Mouse (Mus musculus) olfactory bulb, adult 2 months (tissue): ENCODE data around the gene Zmat5. TPM values are rescaled to one million over a fixed set of nuclear protein-coding genes. Genes with fewer than 3 reads are reported as not detected.

Experiments
- H3K27ac ChIP-seq: fragments of 200-500 bp; 2 replicates; pipeline ENCODE4 v1.5.1; 2012; ENCODE audit warnings: low read depth, low read length; ENCODE audit not compliant: insufficient read depth
- H3K4me1 ChIP-seq: fragments of 200-500 bp; 2 replicates; pipeline ENCODE4 v1.6.1; 2012; ENCODE audit warnings: low read length; ENCODE audit not compliant: control insufficient read depth, insufficient read depth
- H3K4me3 ChIP-seq: fragments of 200-500 bp; 2 replicates; pipeline ENCODE4 v1.5.1; 2012; ENCODE audit warnings: mild to moderate bottlenecking, low read depth, low read length, moderate library complexity; ENCODE audit not compliant: insufficient read depth
- CTCF ChIP-seq: fragments of 200-500 bp; IDR thresholded peaks from 2 replicates; pipeline ENCODE4 v1.5.1; 2012; ENCODE audit warnings: low read depth, mild to moderate bottlenecking, low read length, moderate library complexity; ENCODE audit not compliant: insufficient read depth
- POLR2A ChIP-seq: fragments of 200-500 bp; IDR thresholded peaks from 2 replicates; pipeline ENCODE4 v1.6.1; 2012; ENCODE audit warnings: mild to moderate bottlenecking, low read depth, low read length, moderate library complexity; ENCODE audit not compliant: insufficient read depth
- WGBS: fragments of 180-500 bp; shearing (Covaris S2); methylation state at CpG from one replicate; pipeline ENCODE4 v1.1.7; 2018; 5-methylcytosine and 5-hydroxymethylcytosine counted together
- polyA plus RNA-seq: library from polyadenylated mRNA; stranded (reverse); fragments of >200 nt; gene quantifications from 2 replicates; pipeline ENCODE4 v1.2.4, GENCODE M21; 2012; ENCODE audit warnings: low replicate concordance; ENCODE audit not compliant: missing spikeins, insufficient read depth, insufficient read length

Gene Zmat5
- polyA plus RNA-seq, 1 experiment: not detected

DNA sequence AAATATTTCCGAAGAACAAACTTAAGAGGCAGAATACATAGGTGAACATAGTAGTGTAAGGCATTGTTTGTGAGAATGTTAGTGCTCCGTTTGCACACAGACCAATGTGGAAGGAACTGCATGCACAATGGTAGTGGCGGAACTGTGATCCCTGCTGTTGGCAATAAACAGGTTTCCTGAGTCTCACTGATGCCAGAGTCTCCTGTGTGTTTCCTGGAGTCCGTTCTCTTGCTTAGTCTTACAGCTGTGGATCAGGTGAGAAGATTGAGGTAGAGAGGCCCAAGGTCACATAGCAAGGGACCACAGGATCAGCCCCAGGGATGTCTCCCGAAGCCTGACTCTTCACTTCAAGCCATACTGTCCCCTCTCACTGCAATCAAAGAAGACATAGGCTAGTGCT is 19.0 kb upstream of the Zmat5 start:
- WGBS: 88% methylated on average over 5 of the region's 5 CpGs
- Histone ChIP-seq H3K4me1 (no peaks in the 10 kb centered on the region), H3K27ac (no peak overlapping the region), H3K4me3 (no peak overlapping the region)
- TF ChIP-seq POLR2A: no peak
- no peak for TF ChIP-seq CTCF

DNA sequence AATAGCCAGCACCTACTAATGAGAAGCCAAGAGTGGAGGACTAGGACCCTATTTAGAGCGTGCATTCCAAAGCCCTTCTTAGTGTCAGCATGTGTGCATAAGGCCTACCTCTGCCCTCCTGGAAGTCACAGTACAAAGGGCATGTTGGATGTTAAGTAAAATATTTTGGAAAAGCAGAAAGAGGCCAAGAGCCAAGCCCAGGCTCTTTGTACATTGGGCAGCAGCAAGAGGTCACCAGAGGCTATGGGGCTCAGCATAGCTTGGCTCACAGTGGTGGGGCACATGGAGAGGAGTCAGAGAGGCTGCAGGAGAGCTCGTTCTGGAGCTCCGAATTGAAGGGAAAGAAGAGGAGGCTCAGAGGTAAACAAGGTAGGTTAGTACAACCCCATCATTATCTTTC is 17.5 kb upstream of the Zmat5 start:
- H3K4me1 ChIP-seq: peaks cover 4% of the 10 kb centered on the region; the same call in 1 of the 2 replicates
- H3K27ac ChIP-seq: no peak overlapping the region
- 80% methylated on average over 3 of the region's 3 CpGs for WGBS
- no peak overlapping the region for H3K4me3 ChIP-seq
- TF ChIP-seq POLR2A: no peak
- TF ChIP-seq CTCF: no peak

- WGBS: 74% methylated on average over 3 of the region's 3 CpGs
- Histone ChIP-seq H3K4me3 (no peak overlapping the region), H3K4me1 (peaks cover 6% of the 10 kb centered on the region; the same call in 1 of the 2 replicates), H3K27ac (no peak overlapping the region)
- TF ChIP-seq CTCF: no peak
- no peak for TF ChIP-seq POLR2A
Measured at GRCm38 (mm10) chr11:4687874-4688273, 16.6 kb upstream of the Zmat5 start.

DNA sequence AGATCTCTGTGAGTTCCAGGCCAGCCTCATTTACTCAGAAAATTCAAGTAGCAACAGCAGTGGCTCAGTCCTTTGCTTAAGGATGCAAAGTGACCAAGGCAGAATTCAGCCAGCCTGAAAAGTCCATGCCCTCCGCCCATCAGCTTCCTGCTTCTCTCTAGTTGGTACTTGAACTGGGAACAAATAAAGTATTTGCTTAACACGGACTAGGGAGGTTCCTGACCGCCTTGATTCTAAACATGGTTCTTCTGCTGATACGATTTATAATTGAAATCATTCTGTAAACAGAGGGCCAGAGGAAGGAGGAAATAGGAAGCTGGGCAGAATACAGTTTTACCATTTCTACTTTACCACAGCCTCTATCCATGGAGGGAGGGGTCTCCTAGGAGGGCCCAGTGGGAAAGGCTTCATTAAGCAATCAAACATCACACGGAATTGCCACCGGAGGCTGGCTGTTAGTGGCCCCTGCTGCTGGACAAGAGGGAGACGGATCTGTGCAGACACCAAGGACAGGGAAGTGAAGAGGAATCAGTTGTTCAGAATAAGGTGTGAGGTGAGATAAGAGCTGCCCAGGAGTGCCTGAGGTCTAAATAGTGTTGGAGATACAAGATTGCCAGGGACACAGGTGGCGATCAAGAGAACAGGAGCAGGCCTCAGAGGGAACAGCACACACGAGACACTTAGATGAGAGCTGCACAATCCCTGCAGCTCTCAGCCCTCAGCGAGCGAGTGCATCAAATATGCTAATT is 15.7 kb upstream of the Zmat5 start:
- Histone ChIP-seq H3K27ac (no peak overlapping the region), H3K4me1 (peaks cover 6% of the 10 kb centered on the region; the same call in 1 of the 2 replicates), H3K4me3 (no peak overlapping the region)
- 75% methylated on average over 11 of the region's 11 CpGs for WGBS
- no peak for TF ChIP-seq POLR2A
- TF ChIP-seq CTCF: no peak

- Histone ChIP-seq H3K27ac (no peak overlapping the region), H3K4me3 (no peak overlapping the region), H3K4me1 (peaks cover 6% of the 10 kb centered on the region; the same call in 1 of the 2 replicates)
- TF ChIP-seq CTCF: no peak
- TF ChIP-seq POLR2A: no peak
- WGBS: 82% methylated on average over 7 of the region's 7 CpGs
Measured at GRCm38 (mm10) chr11:4690353-4690752, 14.1 kb upstream of the Zmat5 start.

DNA sequence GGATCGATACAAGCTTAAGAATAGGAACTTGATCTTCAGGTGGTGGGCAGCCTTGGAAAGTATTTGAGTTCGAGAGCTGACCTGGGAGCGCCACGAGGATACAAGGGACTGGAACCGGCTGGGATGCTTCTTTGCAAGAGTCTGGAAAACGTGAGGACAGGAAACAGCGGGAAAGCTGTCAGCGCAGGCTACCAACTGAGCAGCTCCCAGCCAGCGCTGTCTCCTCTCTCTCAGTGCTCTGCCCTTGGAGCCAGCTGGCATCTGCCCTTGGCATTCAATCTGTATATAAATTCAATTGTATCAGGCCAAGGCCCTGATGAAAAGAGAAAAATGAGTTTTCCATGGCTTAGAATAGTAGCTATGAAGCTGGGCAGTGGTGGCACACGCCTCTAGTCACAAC is 13.3 kb upstream of the Zmat5 start:
- Histone ChIP-seq H3K4me1 (peaks cover 6% of the 10 kb centered on the region; the same call in 1 of the 2 replicates), H3K4me3 (no peak overlapping the region), H3K27ac (no peak overlapping the region)
- 52% methylated on average over 10 of the region's 10 CpGs for WGBS
- TF ChIP-seq CTCF: no peak
- no peak for TF ChIP-seq POLR2A

GRCm38 (mm10) chr11:4692162-4692561 is 12.3 kb upstream of the Zmat5 start:
- Histone ChIP-seq H3K4me3 (no peak overlapping the region), H3K27ac (no peak overlapping the region), H3K4me1 (peaks cover 6% of the 10 kb centered on the region; the same call in 1 of the 2 replicates)
- TF ChIP-seq CTCF (no peak), POLR2A (no peak)
- WGBS: 83% methylated on average over 11 of the region's 11 CpGs

- no peaks in the 10 kb centered on the region for H3K4me1 ChIP-seq
- H3K4me3 ChIP-seq: no peak overlapping the region
- H3K27ac ChIP-seq: no peak overlapping the region
- 40% methylated on average over 7 of the region's 7 CpGs for WGBS
- TF ChIP-seq POLR2A (no peak), CTCF (no peak)
Measured at GRCm38 (mm10) chr11:4697043-4697983, 7.2 kb upstream of the Zmat5 start.

- H3K4me3 ChIP-seq: no peak overlapping the region
- WGBS: 79% methylated on average over 8 of the region's 8 CpGs
- TF ChIP-seq POLR2A (no peak), CTCF (no peak)
- H3K27ac ChIP-seq: no peak overlapping the region
- peaks cover 4% of the 10 kb centered on the region; the same call in 1 of the 2 replicates for H3K4me1 ChIP-seq
Measured at GRCm38 (mm10) chr11:4700726-4701125, 3.8 kb upstream of the Zmat5 start.
